Mouse (Mus musculus) limb, embryonic 14.5 days (tissue): Measurements from ENCODE around the gene Frem2. TPM values are rescaled to one million over a fixed set of nuclear protein-coding genes. Genes with fewer than 3 reads are reported as not detected.

Source experiments
- ATAC-seq: fragments of 200-750 bp; cut with Nextera tagmentation; 2 replicates; pipeline ENCODE4 v1.8.0; 2017; ENCODE audit warnings: low read depth, moderate number of reproducible peaks, moderate TSS enrichment; ENCODE audit not compliant: low FRiP score
- DNase-seq: peaks from one replicate; pipeline ENCODE4 v3.0.0-alpha.2; 2015; ENCODE audit warnings: low spot score
- H3K27ac ChIP-seq: fragments of 300-500 bp; sonication (generic); replicated peaks from 2 replicates; pipeline ENCODE4 v1.5.1; 2014; ENCODE audit warnings: low read depth, mild to moderate bottlenecking, low read length, moderate library complexity, mixed read lengths
- H3K27me3 ChIP-seq: fragments of 300-500 bp; sonication (generic); 2 replicates; pipeline ENCODE4 v1.6.1; 2014; ENCODE audit warnings: low read length, mixed read lengths; ENCODE audit not compliant: control insufficient read depth, insufficient read depth
- H3K36me3 ChIP-seq: fragments of 300-500 bp; sonication (generic); 2 replicates; pipeline ENCODE4 v1.6.1; 2014; ENCODE audit warnings: mild to moderate bottlenecking, low read length, moderate library complexity, mixed read lengths; ENCODE audit not compliant: control insufficient read depth, insufficient read depth
- H3K4me1 ChIP-seq: fragments of 300-500 bp; sonication (generic); 2 replicates; pipeline ENCODE4 v1.6.1; 2014; ENCODE audit warnings: antibody characterized with exemption, low read length, mixed read lengths; ENCODE audit not compliant: control insufficient read depth, insufficient read depth
- H3K4me2 ChIP-seq: fragments of 300-500 bp; sonication (generic); replicated peaks from 2 replicates; pipeline ENCODE4 v1.6.1; 2014; ENCODE audit warnings: low read depth, mild to moderate bottlenecking, low read length, moderate library complexity; ENCODE audit not compliant: severe bottlenecking
- H3K4me3 ChIP-seq: fragments of 300-500 bp; sonication (generic); replicated peaks from 2 replicates; pipeline ENCODE4 v1.5.1; 2014; ENCODE audit warnings: low read length
- H3K9ac ChIP-seq: fragments of 300-500 bp; sonication (generic); 2 replicates; pipeline ENCODE4 v1.6.1; 2014; ENCODE audit warnings: mild to moderate bottlenecking, low read depth, low read length, moderate library complexity; ENCODE audit not compliant: severe bottlenecking
- H3K9me3 ChIP-seq: fragments of 300-500 bp; sonication (generic); 2 replicates; pipeline ENCODE4 v1.6.1; 2016; ENCODE audit warnings: low read length; ENCODE audit not compliant: control insufficient read depth
- POLR2A ChIP-seq: fragments of 200-500 bp; IDR thresholded peaks from 2 replicates; pipeline ENCODE4 v1.8.0; 2012; ENCODE audit warnings: inconsistent platforms, mild to moderate bottlenecking, moderate library complexity, borderline replicate concordance; ENCODE audit not compliant: insufficient read depth, insufficient read length; ENCODE audit errors: extremely low read depth
- WGBS: fragments of 180-500 bp; shearing (Covaris S2); extraction: QIAGEN DNeasy Blood & Tissue Kit; methylation state at CpG from one replicate; pipeline ENCODE4 v1.1.7; 2014; 5-methylcytosine and 5-hydroxymethylcytosine counted together
- polyA plus RNA-seq, 2 experiments: library from polyadenylated mRNA; depleted of rRNA in 1 of 2; stranded (reverse) in 1 of 2; unstranded in 1 of 2; fragments of >200 nt; fragmentation: Nextera tagmentation in 1 of 2; extraction: Ambion mirVana in 1 of 2; gene quantifications; 2 replicates each; pipeline versions ENCODE4 v1.2.1 to v1.2.3; 2012 to 2014

Gene Frem2
- polyA plus RNA-seq, 2 experiments, result 10.9 to 15.2 TPM

GRCm38 (mm10) chr3:53498351-53498905, 158.7 kb downstream of the Frem2 start:
- Histone ChIP-seq H3K4me3 (no peak overlapping the region), H3K4me2 (no peak overlapping the region), H3K36me3 (no peaks in the 10 kb centered on the region), H3K4me1 (no peaks in the 10 kb centered on the region), H3K9ac (no peak overlapping the region), H3K27ac (no peak overlapping the region), H3K9me3 (no peaks in the 10 kb centered on the region), H3K27me3 (no peaks in the 10 kb centered on the region)
- WGBS, result 74% methylated on average over 6 of the region's 6 CpGs
- DNase-seq, result no peak
- no peak for TF ChIP-seq POLR2A
- no peak for ATAC-seq

- Histone ChIP-seq H3K27me3 (no peaks in the 10 kb centered on the region), H3K4me3 (no peak within 1 kb of the TSS), H3K4me1 (no peaks in the 10 kb centered on the region), H3K4me2 (no peak within 1 kb of the TSS), H3K27ac (no peak within 1 kb of the TSS), H3K36me3 (no peaks in the 10 kb centered on the region), H3K9me3 (no peaks in the 10 kb centered on the region), H3K9ac (no peak within 1 kb of the TSS)
- ATAC-seq, result no peak
- no peak for TF ChIP-seq POLR2A
- no peak for DNase-seq
- WGBS, result 66% methylated on average over 6 of the region's 6 CpGs
These were observed 168.8 kb downstream of the Frem2 start, which contains the start of gene Stoml3 for GRCm38 (mm10) chr3:53488353-53488752. TSS of gene Stoml3 (plus strand) at chr3:53488653.

- no peak overlapping the region for H3K4me3 ChIP-seq
- H3K9me3 ChIP-seq, result no peaks in the 10 kb centered on the region
- no peak for ATAC-seq
- no peaks in the 10 kb centered on the region for H3K27me3 ChIP-seq
- H3K27ac ChIP-seq, result no peak overlapping the region
- H3K9ac ChIP-seq, result no peak overlapping the region
- no peak overlapping the region for H3K4me2 ChIP-seq
- DNase-seq, result no peak
- H3K36me3 ChIP-seq, result peaks cover 1% of the 10 kb centered on the region; the same call in 1 of the 2 replicates
- no peaks in the 10 kb centered on the region for H3K4me1 ChIP-seq
- WGBS, result 72% methylated on average over 9 of the region's 9 CpGs
- no peak for TF ChIP-seq POLR2A
These were observed 170.1 kb downstream of the Frem2 start for GRCm38 (mm10) chr3:53486996-53487576.

GRCm38 (mm10) chr3:53486561-53486960, 170.6 kb downstream of the Frem2 start:
- Histone ChIP-seq H3K9me3 (no peaks in the 10 kb centered on the region), H3K27ac (no peak overlapping the region), H3K9ac (no peak overlapping the region), H3K4me3 (no peak overlapping the region), H3K4me2 (no peak overlapping the region), H3K27me3 (no peaks in the 10 kb centered on the region), H3K4me1 (no peaks in the 10 kb centered on the region), H3K36me3 (peaks cover 6% of the 10 kb centered on the region)
- DNase-seq (peak; percentile 25), ATAC-seq (no peak)
- WGBS, result 75% methylated on average over 10 of the region's 10 CpGs
- no peak for TF ChIP-seq POLR2A

GRCm38 (mm10) chr3:53483414-53484059, 173.6 kb downstream of the Frem2 start:
- Histone ChIP-seq H3K9me3 (no peaks in the 10 kb centered on the region), H3K36me3 (peaks cover 33% of the 10 kb centered on the region), H3K27ac (no peak overlapping the region), H3K9ac (no peak overlapping the region), H3K4me3 (no peak overlapping the region), H3K27me3 (no peaks in the 10 kb centered on the region), H3K4me2 (no peak overlapping the region), H3K4me1 (no peaks in the 10 kb centered on the region)
- DNase-seq (no peak), ATAC-seq (no peak)
- no peak for TF ChIP-seq POLR2A
- 84% methylated on average over 8 of the region's 8 CpGs for WGBS
